Mouse (Mus musculus): ENCODE data around the gene Sf3b1. TPM values are rescaled to one million over a fixed set of nuclear protein-coding genes. Genes with fewer than 3 reads are reported as not detected.
"Not testable (repeated sequence)": the region's sequence is repeated elsewhere in the genome, so short reads cannot be mapped to it uniquely, and the experiment has no call there.

Gene Sf3b1
- total RNA-seq (2015; ENCODE audit: low replicate concordance), result 151 and 155 TPM in 2 replicates
- total RNA-seq (2017; ENCODE audit: low replicate concordance), result 196 and 224 TPM in 2 replicates

- ATAC-seq (replicated peaks; ENCODE audit: low FRiP score, poor library complexity, severe bottlenecking), result peak; percentile 93
Measured at GRCm38 (mm10) chr1:55027253-55027801, at the start of gene Sf3b1. Sf3b1 (minus strand) TSS chr1:55027481.

GRCm38 (mm10) chr1:55076395-55076743 is 49.1 kb upstream of the Sf3b1 start:
- ATAC-seq (replicated peaks; ENCODE audit: low FRiP score, poor library complexity, severe bottlenecking), result no peak

GRCm38 (mm10) chr1:55075652-55076394 is 48.5 kb upstream of the Sf3b1 start:
- no peak for ATAC-seq (replicated peaks; ENCODE audit: low FRiP score, poor library complexity, severe bottlenecking)

- ATAC-seq (replicated peaks; ENCODE audit: low FRiP score, poor library complexity, severe bottlenecking), result no peak
Measured at GRCm38 (mm10) chr1:55074757-55075156, 47.5 kb upstream of the Sf3b1 start.

GRCm38 (mm10) chr1:55072328-55072727 is 45.0 kb upstream of the Sf3b1 start:
- ATAC-seq (replicated peaks; ENCODE audit: low FRiP score, poor library complexity, severe bottlenecking), result not testable (repeated sequence)

- ATAC-seq (replicated peaks; ENCODE audit: low FRiP score, poor library complexity, severe bottlenecking), result no peak
Measured at GRCm38 (mm10) chr1:55061772-55062171, 34.5 kb upstream of the Sf3b1 start.

- peak; percentile 69 for ATAC-seq (replicated peaks; ENCODE audit: low FRiP score, poor library complexity, severe bottlenecking)
Measured at GRCm38 (mm10) chr1:55061099-55061498, 33.8 kb upstream of the Sf3b1 start.

- not testable (repeated sequence) for ATAC-seq (replicated peaks; ENCODE audit: low FRiP score, poor library complexity, severe bottlenecking)
Measured at GRCm38 (mm10) chr1:55058383-55058782, 31.1 kb upstream of the Sf3b1 start.

GRCm38 (mm10) chr1:55055322-55056115 is 28.2 kb upstream of the Sf3b1 start:
- ATAC-seq (replicated peaks; ENCODE audit: low FRiP score, poor library complexity, severe bottlenecking), result no peak

GRCm38 (mm10) chr1:55053596-55053995 is 26.3 kb upstream of the Sf3b1 start:
- no peak for ATAC-seq (replicated peaks; ENCODE audit: low FRiP score, poor library complexity, severe bottlenecking)

- ATAC-seq (replicated peaks; ENCODE audit: low FRiP score, poor library complexity, severe bottlenecking), result peak; percentile 79
Measured at GRCm38 (mm10) chr1:55053005-55053404, 25.7 kb upstream of the Sf3b1 start.

GRCm38 (mm10) chr1:55052355-55052953 is 25.2 kb upstream of the Sf3b1 start, which contains the start of gene Coq10b:
Coq10b (plus strand) TSS chr1:55052770.
- peak; percentile 97 for ATAC-seq (replicated peaks; ENCODE audit: low FRiP score, poor library complexity, severe bottlenecking)

GRCm38 (mm10) chr1:55051671-55052070 is 24.4 kb upstream of the Sf3b1 start:
- ATAC-seq (replicated peaks; ENCODE audit: low FRiP score, poor library complexity, severe bottlenecking), result no peak

GRCm38 (mm10) chr1:55048841-55049587 is 21.7 kb upstream of the Sf3b1 start:
- no peak for ATAC-seq (replicated peaks; ENCODE audit: low FRiP score, poor library complexity, severe bottlenecking)

- no peak for ATAC-seq (replicated peaks; ENCODE audit: low FRiP score, poor library complexity, severe bottlenecking)
Measured at GRCm38 (mm10) chr1:55043164-55043563, 15.9 kb upstream of the Sf3b1 start.

- ATAC-seq (replicated peaks; ENCODE audit: low FRiP score, poor library complexity, severe bottlenecking), result no peak
Measured at GRCm38 (mm10) chr1:55042246-55042645, 15.0 kb upstream of the Sf3b1 start.

GRCm38 (mm10) chr1:55041691-55042090 is 14.4 kb upstream of the Sf3b1 start:
- peak; percentile 91 for ATAC-seq (replicated peaks; ENCODE audit: low FRiP score, poor library complexity, severe bottlenecking)

GRCm38 (mm10) chr1:55039944-55040343 is 12.7 kb upstream of the Sf3b1 start:
- no peak for ATAC-seq (replicated peaks; ENCODE audit: low FRiP score, poor library complexity, severe bottlenecking)

- ATAC-seq (replicated peaks; ENCODE audit: low FRiP score, poor library complexity, severe bottlenecking), result no peak
Measured at GRCm38 (mm10) chr1:55031026-55031779, 3.9 kb upstream of the Sf3b1 start.
